Mouse (Mus musculus) midbrain, embryonic 14.5 days (tissue): ENCODE results near the gene Adh4. TPM values are rescaled to one million over a fixed set of nuclear protein-coding genes. Genes with fewer than 3 reads are reported as not detected.
A peak's percentile ranks its signal among the peaks of the same experiment; 100 is the strongest.

ENCODE experiments used
- ATAC-seq: fragments of 200-750 bp; cut with Nextera tagmentation; 2 replicates; pipeline ENCODE4 v1.8.0; 2017; ENCODE audit warnings: moderate number of reproducible peaks, moderate library complexity; ENCODE audit not compliant: low FRiP score, low TSS enrichment
- DNase-seq: peaks from one replicate; pipeline ENCODE4 v3.0.0-alpha.2; 2015
- H3K27ac ChIP-seq: fragments of 300-500 bp; sonication (generic); replicated peaks from 2 replicates; pipeline ENCODE4 v1.5.1; 2014; ENCODE audit warnings: mild to moderate bottlenecking, low read depth, low read length, moderate library complexity
- H3K27me3 ChIP-seq: fragments of 300-500 bp; sonication (generic); 2 replicates; pipeline ENCODE4 v1.6.1; 2014; ENCODE audit warnings: low read length, control low read depth, mixed read lengths; ENCODE audit not compliant: control insufficient read depth, insufficient read depth
- H3K36me3 ChIP-seq: fragments of 300-500 bp; sonication (generic); 2 replicates; pipeline ENCODE4 v1.6.1; 2014; ENCODE audit warnings: low read length, control low read depth; ENCODE audit not compliant: control insufficient read depth, insufficient read depth
- H3K4me1 ChIP-seq: fragments of 300-500 bp; sonication (generic); 2 replicates; pipeline ENCODE4 v1.6.1; 2014; ENCODE audit warnings: mild to moderate bottlenecking, antibody characterized with exemption, low read length, control low read depth; ENCODE audit not compliant: control insufficient read depth, insufficient read depth
- H3K4me2 ChIP-seq: fragments of 300-500 bp; sonication (generic); 2 replicates; pipeline ENCODE4 v1.6.1; 2014; ENCODE audit warnings: mild to moderate bottlenecking, low read length, moderate library complexity
- H3K4me3 ChIP-seq: fragments of 300-500 bp; sonication (generic); replicated peaks from 2 replicates; pipeline ENCODE4 v1.5.1; 2014; ENCODE audit warnings: low read depth, low read length
- H3K9ac ChIP-seq: fragments of 300-500 bp; sonication (generic); replicated peaks from 2 replicates; pipeline ENCODE4 v1.6.1; 2014; ENCODE audit warnings: mild to moderate bottlenecking, low read length, moderate library complexity
- H3K9me3 ChIP-seq: fragments of 300-500 bp; sonication (generic); 2 replicates; pipeline ENCODE4 v1.6.1; 2016; ENCODE audit warnings: low read length, control low read depth, mixed read lengths; ENCODE audit not compliant: control insufficient read depth
- WGBS: fragments of 180-500 bp; shearing (Covaris S2); extraction: QIAGEN DNeasy Blood & Tissue Kit; methylation state at CpG from one replicate; pipeline ENCODE4 v1.1.7; 2014; 5-methylcytosine and 5-hydroxymethylcytosine counted together
- polyA plus RNA-seq: library from polyadenylated mRNA; unstranded; fragments of >200 nt; fragmentation: Nextera tagmentation; extraction: Ambion mirVana; gene quantifications from 2 replicates; pipeline ENCODE4 v1.2.1, GENCODE M21; 2014

Adh4 gene
- polyA plus RNA-seq, 1 experiment from 2014 or later, result not detected

DNA sequence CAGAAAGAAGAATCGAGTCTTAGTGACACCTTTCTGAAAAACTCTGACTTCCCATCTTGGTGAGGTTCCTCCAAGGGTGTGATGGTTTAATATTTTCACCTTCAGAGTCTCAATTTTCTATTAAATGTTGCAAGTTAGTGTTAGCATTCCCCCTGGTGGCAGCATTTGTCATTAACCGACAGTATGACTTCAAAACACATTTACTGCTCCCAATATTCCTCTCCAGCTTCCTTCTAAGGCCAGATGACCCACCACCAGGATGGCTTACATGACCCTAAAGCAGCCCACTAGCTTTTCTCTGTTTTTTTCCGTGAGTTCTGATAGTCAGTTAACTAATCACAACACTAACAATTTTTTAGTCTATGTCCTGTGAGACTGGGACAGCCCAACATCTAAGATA is 9.9 kb upstream of the Adh4 start:
- Histone ChIP-seq H3K4me3 (no peak overlapping the region), H3K36me3 (no peaks in the 10 kb centered on the region), H3K27me3 (no peaks in the 10 kb centered on the region), H3K4me2 (no peak overlapping the region), H3K9ac (no peak overlapping the region), H3K27ac (no peak overlapping the region), H3K4me1 (no peaks in the 10 kb centered on the region), H3K9me3 (no peaks in the 10 kb centered on the region)
- peak; percentile 81 for DNase-seq
- ATAC-seq, result no peak
- 50% methylated on average over 3 of the region's 3 CpGs for WGBS

DNA sequence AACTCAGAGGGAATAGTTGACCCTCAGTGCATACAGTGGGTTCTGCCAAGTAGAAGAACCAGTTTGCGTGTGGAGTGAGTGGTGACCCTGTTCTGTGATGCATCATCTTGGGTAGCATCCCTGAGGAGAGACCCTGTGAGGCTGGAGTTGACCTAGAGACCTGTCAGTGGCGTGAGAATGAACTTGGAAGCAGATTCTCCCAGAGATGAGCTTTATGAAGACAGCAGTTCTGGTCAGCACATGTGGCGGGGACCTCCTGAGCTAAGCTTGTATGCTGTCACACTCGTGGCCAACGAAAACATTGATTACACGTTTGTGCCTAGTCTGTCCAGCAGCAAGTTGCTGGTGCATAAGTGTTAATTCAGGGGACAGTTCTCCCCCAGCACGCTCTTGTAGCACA is 9.4 kb upstream of the Adh4 start:
- Histone ChIP-seq H3K4me1 (no peaks in the 10 kb centered on the region), H3K27me3 (no peaks in the 10 kb centered on the region), H3K4me3 (no peak overlapping the region), H3K27ac (no peak overlapping the region), H3K4me2 (no peak overlapping the region), H3K9me3 (no peaks in the 10 kb centered on the region), H3K36me3 (no peaks in the 10 kb centered on the region), H3K9ac (no peak overlapping the region)
- DNase-seq (no peak), ATAC-seq (no peak)
- WGBS, result 81% methylated on average over 7 of the region's 7 CpGs

DNA sequence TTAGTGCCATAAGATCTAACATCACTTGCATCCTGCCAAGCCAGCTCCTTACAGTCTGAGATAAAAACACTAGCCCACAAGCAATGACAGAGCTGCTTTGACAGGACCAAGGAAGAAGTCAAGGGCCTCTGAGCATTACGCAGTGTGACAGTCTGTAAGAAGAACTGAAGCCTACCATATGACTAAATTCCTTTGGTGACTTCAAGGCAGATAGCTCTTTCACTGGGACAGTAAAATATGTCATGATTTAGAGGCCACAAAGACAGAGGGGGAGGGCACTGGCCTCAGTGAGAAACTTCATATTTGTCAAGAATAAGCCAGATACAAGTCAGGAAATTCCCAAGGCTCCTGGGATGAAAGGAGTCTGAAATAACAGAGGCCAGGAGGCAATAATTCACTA is 7.3 kb upstream of the Adh4 start:
- no peak overlapping the region for H3K4me3 ChIP-seq
- H3K4me2 ChIP-seq, result no peak overlapping the region

DNA sequence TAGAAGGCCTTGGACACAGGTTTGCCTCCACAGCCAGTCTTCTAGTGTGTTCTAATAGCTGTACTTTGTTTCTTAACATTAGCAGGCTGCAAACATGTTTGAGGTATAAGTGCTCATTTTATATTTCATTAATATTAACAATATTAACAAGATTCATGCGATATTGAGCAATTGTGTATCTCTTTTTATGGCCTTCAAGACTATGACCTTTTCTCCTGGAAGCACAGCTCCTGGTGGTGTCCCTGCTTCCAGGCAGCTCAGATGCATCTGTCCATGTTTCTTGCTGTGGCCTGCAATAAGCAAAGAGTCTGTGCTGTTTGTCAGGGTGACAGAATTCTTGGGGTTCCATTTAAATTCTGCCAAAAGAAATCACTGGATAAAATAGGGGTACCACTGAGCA is 5.7 kb upstream of the Adh4 start:
- no peaks in the 10 kb centered on the region for H3K27me3 ChIP-seq
- DNase-seq (no peak), ATAC-seq (no peak)
- no peak overlapping the region for H3K27ac ChIP-seq
- H3K4me1 ChIP-seq, result no peaks in the 10 kb centered on the region
- H3K4me2 ChIP-seq, result no peak overlapping the region
- no peaks in the 10 kb centered on the region for H3K36me3 ChIP-seq
- H3K9ac ChIP-seq, result no peak overlapping the region
- WGBS, result 90% methylated on average over 1 of the region's 1 CpGs
- H3K4me3 ChIP-seq, result no peak overlapping the region
- no peaks in the 10 kb centered on the region for H3K9me3 ChIP-seq

More for the DNA sequence above, 7.3 kb upstream of the Adh4 start:
- Histone ChIP-seq H3K4me1 (no peaks in the 10 kb centered on the region), H3K9me3 (no peaks in the 10 kb centered on the region), H3K27me3 (no peaks in the 10 kb centered on the region), H3K27ac (no peak overlapping the region), H3K9ac (no peak overlapping the region), H3K36me3 (no peaks in the 10 kb centered on the region)
- 98% methylated on average over 1 of the region's 1 CpGs for WGBS
- ATAC-seq (no peak), DNase-seq (no peak)

DNA sequence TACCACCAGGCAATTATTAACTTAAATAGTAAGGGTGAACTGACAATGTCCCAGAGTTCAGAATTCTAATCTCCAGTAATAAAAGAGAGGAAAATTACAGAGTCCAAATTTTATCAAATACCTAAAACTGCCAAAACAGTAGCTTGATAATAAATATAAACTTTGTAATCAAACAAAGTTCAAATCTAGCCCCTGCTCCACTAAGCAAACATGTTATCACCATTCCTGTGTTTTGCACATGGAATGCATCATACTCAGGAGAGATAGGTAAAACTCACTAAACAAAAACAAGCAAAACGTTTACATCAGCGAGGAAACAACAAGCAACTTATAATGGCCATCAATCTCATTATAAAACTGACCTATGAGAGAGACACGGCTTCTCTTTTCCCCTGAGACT is 5.1 kb upstream of the Adh4 start:
- Histone ChIP-seq H3K4me1 (no peaks in the 10 kb centered on the region), H3K4me2 (no peak overlapping the region), H3K9me3 (no peaks in the 10 kb centered on the region), H3K27me3 (no peaks in the 10 kb centered on the region), H3K9ac (no peak overlapping the region), H3K4me3 (no peak overlapping the region), H3K36me3 (no peaks in the 10 kb centered on the region), H3K27ac (no peak overlapping the region)
- 74% methylated on average over 3 of the region's 3 CpGs for WGBS
- no peak for DNase-seq
- ATAC-seq, result no peak

DNA sequence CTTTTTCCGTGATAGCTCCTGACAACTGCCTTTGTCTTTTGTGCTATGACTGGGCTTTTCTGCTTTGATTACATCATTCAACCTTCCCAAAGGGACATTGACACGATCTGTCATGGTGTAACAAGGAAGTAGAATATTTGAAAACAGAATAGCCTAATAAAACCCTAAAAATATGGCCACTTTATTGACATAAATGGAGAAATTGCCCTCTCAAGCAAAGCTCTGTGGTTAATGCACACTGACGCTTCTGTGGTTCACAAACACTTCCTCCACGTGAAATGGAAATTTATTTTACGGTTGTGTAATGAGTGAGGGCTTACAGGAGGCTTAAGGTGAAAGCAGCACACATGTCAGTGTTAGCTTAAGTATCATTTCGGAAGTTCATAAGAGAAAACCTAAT is 4.1 kb downstream of the Adh4 start:
- 77% methylated on average over 6 of the region's 6 CpGs for WGBS

DNA sequence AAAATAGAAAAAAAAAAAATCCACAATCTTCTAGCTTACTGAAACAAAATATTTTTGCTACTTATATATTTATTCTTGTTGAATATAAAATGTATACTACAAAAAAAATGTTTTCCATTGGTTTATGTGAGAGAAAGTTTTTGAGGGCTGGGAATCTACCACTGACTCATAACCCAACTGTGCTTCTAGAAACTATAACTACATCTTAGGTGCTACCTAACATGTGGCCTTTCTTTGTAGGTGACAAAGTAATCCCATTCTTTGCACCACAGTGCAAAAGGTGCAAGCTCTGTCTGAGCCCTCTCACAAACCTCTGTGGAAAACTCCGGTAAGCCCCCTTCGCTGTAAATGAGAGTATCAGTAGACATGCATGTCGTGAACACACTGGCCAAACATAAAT is 5.1 kb downstream of the Adh4 start:
- ATAC-seq (no peak), DNase-seq (no peak)
- no peak overlapping the region for H3K4me3 ChIP-seq
- WGBS, result 94% methylated on average over 3 of the region's 3 CpGs
- H3K4me1 ChIP-seq, result no peaks in the 10 kb centered on the region
- no peaks in the 10 kb centered on the region for H3K27me3 ChIP-seq
- H3K36me3 ChIP-seq, result no peaks in the 10 kb centered on the region
- no peak overlapping the region for H3K4me2 ChIP-seq
- H3K27ac ChIP-seq, result no peak overlapping the region
- no peaks in the 10 kb centered on the region for H3K9me3 ChIP-seq
- no peak overlapping the region for H3K9ac ChIP-seq

More for the DNA sequence above, 4.1 kb downstream of the Adh4 start:
- no peak for DNase-seq
- no peaks in the 10 kb centered on the region for H3K27me3 ChIP-seq
- no peak overlapping the region for H3K4me2 ChIP-seq
- ATAC-seq, result no peak
- no peak overlapping the region for H3K27ac ChIP-seq
- H3K9me3 ChIP-seq, result no peaks in the 10 kb centered on the region
- H3K4me1 ChIP-seq, result no peaks in the 10 kb centered on the region
- no peak overlapping the region for H3K4me3 ChIP-seq
- no peaks in the 10 kb centered on the region for H3K36me3 ChIP-seq
- H3K9ac ChIP-seq, result no peak overlapping the region

DNA sequence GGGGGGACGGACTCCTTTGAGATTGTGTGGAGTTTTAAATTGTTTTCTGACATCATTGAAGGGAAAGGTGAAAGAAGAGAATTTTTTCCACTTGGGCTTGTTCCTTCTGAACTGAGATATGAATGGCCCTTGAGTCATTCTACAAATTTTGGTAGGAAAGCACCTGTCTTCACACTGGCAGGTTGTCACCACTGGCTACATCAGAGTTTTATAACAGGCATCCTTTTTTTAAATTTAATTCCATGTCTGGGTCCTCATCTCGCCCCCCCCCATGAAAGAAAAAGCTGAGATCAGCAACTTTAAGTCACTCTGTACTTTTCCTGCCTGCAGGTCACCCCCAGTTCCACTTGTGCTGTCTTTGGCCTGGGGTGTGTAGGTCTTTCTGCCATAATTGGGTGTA is 8.4 kb downstream of the Adh4 start:
- no peak overlapping the region for H3K4me2 ChIP-seq
- H3K27me3 ChIP-seq, result no peaks in the 10 kb centered on the region
- H3K36me3 ChIP-seq, result no peaks in the 10 kb centered on the region
- 68% methylated on average over 2 of the region's 2 CpGs for whole genome bisulfite sequencing
- H3K4me3 ChIP-seq, result no peak overlapping the region
- no peak overlapping the region for H3K9ac ChIP-seq
- H3K9me3 ChIP-seq, result no peaks in the 10 kb centered on the region
- no peak for DNase-seq
- no peak overlapping the region for H3K27ac ChIP-seq
- no peaks in the 10 kb centered on the region for H3K4me1 ChIP-seq
- ATAC-seq, result no peak

DNA sequence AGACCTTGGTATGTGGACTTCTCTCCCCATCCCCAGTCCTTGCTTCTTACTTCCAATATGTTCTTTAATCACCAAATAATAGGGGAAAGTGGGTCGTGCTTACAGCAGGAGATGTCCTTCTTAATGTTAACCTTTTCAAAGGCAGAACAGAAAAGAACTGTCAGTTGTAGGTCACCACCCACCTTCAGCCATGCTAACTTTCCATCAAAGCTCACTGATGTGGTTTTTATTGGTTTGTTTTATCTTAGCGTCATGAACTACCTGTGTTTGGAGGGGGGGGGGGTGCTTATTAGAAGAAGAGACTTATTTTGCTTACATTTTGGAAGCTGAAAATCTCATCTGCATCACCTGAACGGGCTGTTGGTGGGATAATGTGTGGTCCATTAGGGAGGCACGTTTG is 9.0 kb downstream of the Adh4 start:
- H3K27me3 ChIP-seq, result no peaks in the 10 kb centered on the region
- no peak overlapping the region for H3K27ac ChIP-seq
- WGBS, result 69% methylated on average over 4 of the region's 4 CpGs
- DNase-seq (no peak), ATAC-seq (no peak)
- no peak overlapping the region for H3K4me2 ChIP-seq
- no peak overlapping the region for H3K9ac ChIP-seq
- H3K9me3 ChIP-seq, result no peaks in the 10 kb centered on the region
- H3K4me1 ChIP-seq, result no peaks in the 10 kb centered on the region
- no peak overlapping the region for H3K4me3 ChIP-seq
- H3K36me3 ChIP-seq, result no peaks in the 10 kb centered on the region
